Mouse (Mus musculus): ENCODE data around the gene Gpr35. TPM values are rescaled to one million over a fixed set of nuclear protein-coding genes. Genes with fewer than 3 reads are reported as not detected.
A peak's percentile ranks its signal among the peaks of the same experiment; 100 is the strongest.
"Not testable (repeated sequence)": the region's sequence is repeated elsewhere in the genome, so short reads cannot be mapped to it uniquely, and the experiment has no call there.

Gpr35 gene
- polyA plus RNA-seq, 1 experiment from 2014 or later: 0.62 TPM

GRCm38 (mm10) chr1:92947966-92948365, 2.7 kb upstream of the Gpr35 start:
- WGBS: 94% methylated on average over 3 of the region's 3 CpGs

GRCm38 (mm10) chr1:92949426-92949825, 1.2 kb upstream of the Gpr35 start:
- no peak overlapping the region for H3K4me2 ChIP-seq (replicated peaks; ENCODE audit: low read depth, low read length)
- no peak overlapping the region for H3K9ac ChIP-seq (replicated peaks; ENCODE audit: low read length)
- H3K4me3 ChIP-seq (ENCODE audit: low read length): no peak overlapping the region
- peaks cover 26% of the 10 kb centered on the region for H3K36me3 ChIP-seq (ENCODE audit: insufficient read depth, low read length)
- H3K9me3 ChIP-seq (ENCODE audit: low read length): no peaks in the 10 kb centered on the region
- no peaks in the 10 kb centered on the region for H3K27me3 ChIP-seq (ENCODE audit: insufficient read depth, low read length)
- H3K4me1 ChIP-seq (ENCODE audit: insufficient read depth, low read length): no peaks in the 10 kb centered on the region
- H3K27ac ChIP-seq (ENCODE audit: low read length): no peak overlapping the region
- ATAC-seq (ENCODE audit: low FRiP score, low TSS enrichment): no peak
- 60% methylated on average over 6 of the region's 6 CpGs for WGBS

More at GRCm38 (mm10) chr1:92947966-92948365, 2.7 kb upstream of the Gpr35 start:
- Histone ChIP-seq H3K4me2 (replicated peaks; ENCODE audit: low read depth, low read length) (no peak overlapping the region), H3K27me3 (ENCODE audit: insufficient read depth, low read length) (no peaks in the 10 kb centered on the region), H3K9me3 (ENCODE audit: low read length) (no peaks in the 10 kb centered on the region), H3K4me1 (ENCODE audit: insufficient read depth, low read length) (no peaks in the 10 kb centered on the region), H3K9ac (replicated peaks; ENCODE audit: low read length) (no peak overlapping the region), H3K4me3 (ENCODE audit: low read length) (no peak overlapping the region), H3K27ac (ENCODE audit: low read length) (no peak overlapping the region), H3K36me3 (ENCODE audit: insufficient read depth, low read length) (peaks cover 36% of the 10 kb centered on the region)
- no peak for ATAC-seq (ENCODE audit: low FRiP score, low TSS enrichment)

GRCm38 (mm10) chr1:92953641-92954040, 3.0 kb downstream of the Gpr35 start:
- no peak overlapping the region for H3K4me3 ChIP-seq (ENCODE audit: low read length)
- no peak for ATAC-seq (ENCODE audit: low FRiP score, low TSS enrichment)
- WGBS: 60% methylated on average over 2 of the region's 2 CpGs
- no peak overlapping the region for H3K4me2 ChIP-seq (replicated peaks; ENCODE audit: low read depth, low read length)
- H3K9ac ChIP-seq (replicated peaks; ENCODE audit: low read length): no peak overlapping the region
- H3K27ac ChIP-seq (ENCODE audit: low read length): no peak overlapping the region
- no peaks in the 10 kb centered on the region for H3K36me3 ChIP-seq (ENCODE audit: insufficient read depth, low read length)
- no peaks in the 10 kb centered on the region for H3K9me3 ChIP-seq (ENCODE audit: low read length)
- H3K27me3 ChIP-seq (ENCODE audit: insufficient read depth, low read length): no peaks in the 10 kb centered on the region
- no peaks in the 10 kb centered on the region for H3K4me1 ChIP-seq (ENCODE audit: insufficient read depth, low read length)

- H3K36me3 ChIP-seq (ENCODE audit: insufficient read depth, low read length); H3K9ac ChIP-seq (replicated peaks; ENCODE audit: low read length); H3K27me3 ChIP-seq (ENCODE audit: insufficient read depth, low read length); H3K9me3 ChIP-seq (ENCODE audit: low read length); H3K27ac ChIP-seq (ENCODE audit: low read length); ATAC-seq (ENCODE audit: low FRiP score, low TSS enrichment); H3K4me1 ChIP-seq (ENCODE audit: insufficient read depth, low read length): not testable (repeated sequence)
- Histone ChIP-seq H3K4me3 (ENCODE audit: low read length) (peak overlapping the region; percentile 19; the same call in 1 of the 2 replicates), H3K4me2 (replicated peaks; ENCODE audit: low read depth, low read length) (peak overlapping the region; percentile 41)
- WGBS: 7% methylated on average over 11 of the region's 11 CpGs
These were observed 6.1 kb downstream of the Gpr35 start for GRCm38 (mm10) chr1:92956571-92957335.

GRCm38 (mm10) chr1:92958999-92959398, 8.3 kb downstream of the Gpr35 start:
- ATAC-seq (ENCODE audit: low FRiP score, low TSS enrichment): no peak
- no peak overlapping the region for H3K9ac ChIP-seq (replicated peaks; ENCODE audit: low read length)
- no peaks in the 10 kb centered on the region for H3K9me3 ChIP-seq (ENCODE audit: low read length)
- no peaks in the 10 kb centered on the region for H3K36me3 ChIP-seq (ENCODE audit: insufficient read depth, low read length)
- WGBS: 63% methylated on average over 1 of the region's 1 CpGs
- H3K4me3 ChIP-seq (ENCODE audit: low read length): no peak overlapping the region
- no peaks in the 10 kb centered on the region for H3K4me1 ChIP-seq (ENCODE audit: insufficient read depth, low read length)
- no peaks in the 10 kb centered on the region for H3K27me3 ChIP-seq (ENCODE audit: insufficient read depth, low read length)
- no peak overlapping the region for H3K27ac ChIP-seq (ENCODE audit: low read length)
- H3K4me2 ChIP-seq (replicated peaks; ENCODE audit: low read depth, low read length): no peak overlapping the region

- 89% methylated on average over 6 of the region's 6 CpGs for WGBS
- not testable (repeated sequence) for H3K4me2 ChIP-seq (replicated peaks; ENCODE audit: low read depth, low read length); H3K9ac ChIP-seq (replicated peaks; ENCODE audit: low read length); H3K27ac ChIP-seq (ENCODE audit: low read length); H3K27me3 ChIP-seq (ENCODE audit: insufficient read depth, low read length); H3K36me3 ChIP-seq (ENCODE audit: insufficient read depth, low read length); H3K4me1 ChIP-seq (ENCODE audit: insufficient read depth, low read length); H3K4me3 ChIP-seq (ENCODE audit: low read length); ATAC-seq (ENCODE audit: low FRiP score, low TSS enrichment); H3K9me3 ChIP-seq (ENCODE audit: low read length)
These were observed 20.1 kb downstream of the Gpr35 start for GRCm38 (mm10) chr1:92970791-92971190.

- ATAC-seq (ENCODE audit: low FRiP score, low TSS enrichment): no peak
- Histone ChIP-seq H3K27ac (ENCODE audit: low read length) (no peak overlapping the region), H3K36me3 (ENCODE audit: insufficient read depth, low read length) (no peaks in the 10 kb centered on the region), H3K27me3 (ENCODE audit: insufficient read depth, low read length) (no peaks in the 10 kb centered on the region), H3K9ac (replicated peaks; ENCODE audit: low read length) (no peak overlapping the region), H3K9me3 (ENCODE audit: low read length) (no peaks in the 10 kb centered on the region), H3K4me3 (ENCODE audit: low read length) (no peak overlapping the region), H3K4me2 (replicated peaks; ENCODE audit: low read depth, low read length) (no peak overlapping the region), H3K4me1 (ENCODE audit: insufficient read depth, low read length) (no peaks in the 10 kb centered on the region)
- 89% methylated on average over 7 of the region's 7 CpGs for WGBS
These were observed 21.5 kb downstream of the Gpr35 start for GRCm38 (mm10) chr1:92971879-92972795.

- ATAC-seq (ENCODE audit: low FRiP score, low TSS enrichment): 0 out of 2 replicates have a peak, but pooled peaks have one; percentile 35
- Histone ChIP-seq H3K27ac (ENCODE audit: low read length) (no peak overlapping the region), H3K36me3 (ENCODE audit: insufficient read depth, low read length) (no peaks in the 10 kb centered on the region), H3K9ac (replicated peaks; ENCODE audit: low read length) (no peak overlapping the region), H3K4me2 (replicated peaks; ENCODE audit: low read depth, low read length) (no peak overlapping the region), H3K27me3 (ENCODE audit: insufficient read depth, low read length) (no peaks in the 10 kb centered on the region), H3K9me3 (ENCODE audit: low read length) (no peaks in the 10 kb centered on the region), H3K4me3 (ENCODE audit: low read length) (no peak overlapping the region), H3K4me1 (ENCODE audit: insufficient read depth, low read length) (no peaks in the 10 kb centered on the region)
- WGBS: 67% methylated on average over 1 of the region's 1 CpGs
These were observed 22.2 kb downstream of the Gpr35 start for GRCm38 (mm10) chr1:92972854-92973253.

- no peak for ATAC-seq (ENCODE audit: low FRiP score, low TSS enrichment)
- Histone ChIP-seq H3K4me3 (ENCODE audit: low read length) (no peak overlapping the region), H3K27ac (ENCODE audit: low read length) (no peak overlapping the region), H3K36me3 (ENCODE audit: insufficient read depth, low read length) (no peaks in the 10 kb centered on the region), H3K9me3 (ENCODE audit: low read length) (no peaks in the 10 kb centered on the region), H3K9ac (replicated peaks; ENCODE audit: low read length) (no peak overlapping the region), H3K27me3 (ENCODE audit: insufficient read depth, low read length) (no peaks in the 10 kb centered on the region), H3K4me1 (ENCODE audit: insufficient read depth, low read length) (peaks cover 6% of the 10 kb centered on the region; the same call in 1 of the 2 replicates), H3K4me2 (replicated peaks; ENCODE audit: low read depth, low read length) (no peak overlapping the region)
- WGBS: 49% methylated on average over 6 of the region's 6 CpGs
These were observed 25.5 kb downstream of the Gpr35 start for GRCm38 (mm10) chr1:92976141-92976566.
